Mouse (Mus musculus): Measurements from ENCODE around the gene Snrpb. TPM values are rescaled to one million over a fixed set of nuclear protein-coding genes. Genes with fewer than 3 reads are reported as not detected.

The Snrpb gene
- total and polyA plus RNA-seq, 3 experiments = 590 to 1,572 (median 810) TPM

DNA sequence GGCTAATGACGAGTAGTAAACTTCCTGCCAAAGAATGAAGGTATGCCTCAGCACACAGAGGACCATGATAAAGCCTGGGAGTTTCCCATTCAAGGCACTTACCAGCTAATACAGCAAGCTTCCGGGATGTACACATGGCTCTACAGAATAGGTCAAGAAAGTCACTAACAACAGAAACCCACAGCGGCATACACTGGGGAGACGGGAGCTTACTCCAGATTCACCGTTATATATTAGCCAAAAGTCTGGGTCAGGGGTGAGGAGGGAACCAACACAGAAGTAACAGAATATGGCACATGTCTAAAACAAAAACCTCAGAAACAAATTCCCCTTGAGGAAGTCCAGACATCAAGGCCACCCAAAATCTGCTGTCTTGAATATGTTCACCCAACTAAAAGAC, 16.5 kb downstream of the Snrpb start:
- Histone ChIP-seq H3K27ac (ENCODE audit: control insufficient read depth, low read depth, low read length) (no peak overlapping the region), H3K27me3 (ENCODE audit: control insufficient read depth in 1 of 2, insufficient read depth in 2 of 2, low read length in 2 of 2) (no peaks in the 10 kb centered on the region), H3K4me3 (ENCODE audit: control insufficient read depth in 1 of 2, insufficient read depth in 1 of 2, low read depth in 2 of 2, low read length in 2 of 2) (no peak overlapping the region), H3K36me3 (ENCODE audit: control insufficient read depth in 1 of 2, insufficient read depth in 2 of 2, low read length in 2 of 2) (no peaks in the 10 kb centered on the region; a peak in 2 of 4 replicates), H3K4me1 (ENCODE audit: control insufficient read depth in 1 of 2, insufficient read depth in 2 of 2, low read length in 2 of 2) (peaks cover 0 to 8% of the 10 kb centered on the region in 2 experiments; a peak in 3 of 4 replicates), H3K79me2 (ENCODE audit: control insufficient read depth, insufficient read depth, low read length, poor library complexity) (no peaks in the 10 kb centered on the region), H3K9me3 (replicated peaks; ENCODE audit: insufficient read depth, low read length) (no peaks in the 10 kb centered on the region), H3K9ac (ENCODE audit: control insufficient read depth, low read depth, low read length, poor library complexity, severe bottlenecking) (no peak overlapping the region)
- DNase-seq (ENCODE audit: low read depth, low spot score) = no peak
- TF ChIP-seq HCFC1 (IDR thresholded peaks at IDR 0.05; ENCODE audit: low read depth, low read length) = no peak
- no peak for TF ChIP-seq SIN3A (IDR thresholded peaks at IDR 0.05; ENCODE audit: low read length)
- no peak for TF ChIP-seq CTCF (IDR thresholded peaks at IDR 0.05 in 2 of 3, conservative IDR thresholded peaks at IDR 0.05 in 1 of 3; ENCODE audit: control insufficient read depth in 1 of 3, insufficient read depth in 1 of 3, low read depth in 2 of 3, low read length in 3 of 3, poor library complexity in 1 of 3, severe bottlenecking in 1 of 3)
- no peak for TF ChIP-seq USF2 (IDR thresholded peaks at IDR 0.05; ENCODE audit: borderline replicate concordance in 1 of 2, insufficient read depth in 1 of 2, low read depth in 1 of 2, low read length in 2 of 2)
- TF ChIP-seq CHD1 (IDR thresholded peaks at IDR 0.05; ENCODE audit: low read depth, low read length) = no peak
- TF ChIP-seq POLR2AphosphoS5 (IDR thresholded peaks at IDR 0.05; ENCODE audit: borderline replicate concordance, low read depth, low read length) = no peak
- TF ChIP-seq MYB (IDR thresholded peaks at IDR 0.05; ENCODE audit: low read depth, low read length) = no peak
- no peak for TF ChIP-seq ZKSCAN1 (IDR thresholded peaks at IDR 0.05; ENCODE audit: low read depth, low read length)
- no peak for TF ChIP-seq GABPA (IDR thresholded peaks at IDR 0.05; ENCODE audit: low read depth, low read length)
- TF ChIP-seq MAFK (IDR thresholded peaks at IDR 0.05; ENCODE audit: borderline replicate concordance, low read depth, low read length) = no peak
- no peak for TF ChIP-seq ZC3H11A (IDR thresholded peaks at IDR 0.05; ENCODE audit: low read depth, low read length)

DNA sequence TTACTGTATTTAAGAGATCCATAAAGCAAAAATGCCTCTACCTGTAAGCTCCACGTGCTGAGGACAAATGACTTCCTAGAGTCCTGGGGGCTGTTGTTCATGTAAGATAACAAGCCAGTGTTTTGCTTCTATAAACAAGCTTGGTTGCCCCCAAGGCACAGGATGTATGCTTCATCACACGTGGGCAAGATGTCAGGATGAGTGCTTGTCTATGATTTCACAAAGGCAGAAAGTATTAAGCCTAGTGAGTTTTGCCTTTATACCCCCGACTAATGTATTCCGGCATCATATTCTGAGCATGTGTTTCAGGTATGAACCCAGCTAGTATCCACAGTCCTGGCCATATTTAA, 21.1 kb downstream of the Snrpb start:
- peaks cover 0 to under 1% of the 10 kb centered on the region in 2 experiments; a peak in 2 of 4 replicates for H3K27me3 ChIP-seq (ENCODE audit: control insufficient read depth in 1 of 2, insufficient read depth in 2 of 2, low read length in 2 of 2)
- TF ChIP-seq TBP (IDR thresholded peaks at IDR 0.05; ENCODE audit: low read depth, low read length) = no peak
- no peak for TF ChIP-seq MXI1 (IDR thresholded peaks at IDR 0.05; ENCODE audit: low read depth, low read length)
- TF ChIP-seq RCOR1 (IDR thresholded peaks at IDR 0.05; ENCODE audit: low read depth, low read length) = no peak
- no peak for TF ChIP-seq E2F4 (IDR thresholded peaks at IDR 0.05; ENCODE audit: borderline replicate concordance, low read depth, low read length)
- no peak for TF ChIP-seq MAFK (IDR thresholded peaks at IDR 0.05; ENCODE audit: borderline replicate concordance, low read depth, low read length)
- no peak for TF ChIP-seq TCF12 (IDR thresholded peaks at IDR 0.05; ENCODE audit: low read depth, low read length)
- TF ChIP-seq CHD2 (IDR thresholded peaks at IDR 0.05; ENCODE audit: low read length) = no peak
- TF ChIP-seq MYB (IDR thresholded peaks at IDR 0.05; ENCODE audit: low read depth, low read length) = no peak
- TF ChIP-seq ZNF384 (IDR thresholded peaks at IDR 0.05; ENCODE audit: low read depth, low read length) = no peak
- no peak for TF ChIP-seq TAL1 (IDR thresholded peaks at IDR 0.05; ENCODE audit: low read length)
- TF ChIP-seq MAX (IDR thresholded peaks at IDR 0.05; ENCODE audit: low read length) = no peak
- no peak for TF ChIP-seq BHLHE40 (IDR thresholded peaks at IDR 0.05; ENCODE audit: borderline replicate concordance, low read depth, low read length)
- TF ChIP-seq MAZ (IDR thresholded peaks at IDR 0.05; ENCODE audit: low read depth, low read length) = no peak
- TF ChIP-seq GABPA (IDR thresholded peaks at IDR 0.05; ENCODE audit: low read depth, low read length) = no peak
- TF ChIP-seq NRF1 (IDR thresholded peaks at IDR 0.05; ENCODE audit: insufficient read depth, low read depth, low read length, poor library complexity, severe bottlenecking) = no peak
- no peak for TF ChIP-seq POLR2AphosphoS2 (IDR thresholded peaks at IDR 0.05; ENCODE audit: low read length)
- TF ChIP-seq ETS1 (IDR thresholded peaks at IDR 0.05; ENCODE audit: low read depth, low read length) = no peak
- no peak for TF ChIP-seq ZKSCAN1 (IDR thresholded peaks at IDR 0.05; ENCODE audit: low read depth, low read length)
- TF ChIP-seq SMC3 (IDR thresholded peaks at IDR 0.05; ENCODE audit: low read depth, low read length) = no peak
- no peak for TF ChIP-seq GATA1 (IDR thresholded peaks at IDR 0.05; ENCODE audit: low read depth, low read length)
- H3K4me1 ChIP-seq (ENCODE audit: control insufficient read depth in 1 of 2, insufficient read depth in 2 of 2, low read length in 2 of 2) = peaks cover 0 to 8% of the 10 kb centered on the region in 2 experiments; a peak in 3 of 4 replicates
- no peak overlapping the region for H3K27ac ChIP-seq (ENCODE audit: control insufficient read depth, low read depth, low read length)
- H3K79me2 ChIP-seq (ENCODE audit: control insufficient read depth, insufficient read depth, low read length, poor library complexity) = no peaks in the 10 kb centered on the region
- no peaks in the 10 kb centered on the region for H3K9me3 ChIP-seq (replicated peaks; ENCODE audit: insufficient read depth, low read length)
- H3K4me3 ChIP-seq (ENCODE audit: control insufficient read depth in 1 of 2, insufficient read depth in 1 of 2, low read depth in 2 of 2, low read length in 2 of 2) = no peak overlapping the region
- no peaks in the 10 kb centered on the region; a peak in 1 of 4 replicates for H3K36me3 ChIP-seq (ENCODE audit: control insufficient read depth in 1 of 2, insufficient read depth in 2 of 2, low read length in 2 of 2)
- DNase-seq (ENCODE audit: low read depth, low spot score) = no peak
- H3K9ac ChIP-seq (ENCODE audit: control insufficient read depth, low read depth, low read length, poor library complexity, severe bottlenecking) = no peak overlapping the region
